Mouse (Mus musculus): ENCODE data around the gene Vps52.

Gene Vps52

GRCm38 (mm10) chr17:33919351-33920281 is 36.0 kb upstream of the Vps52 start:
- in situ Hi-C loops (cut with MboI, MseI) = loop anchor here (25.0 kb wide), 1 partner anchor 693 kb away; the partner anchor contains the start of genes Agpat1, Egfl8 and Rnf5

- in situ Hi-C loops (cut with MboI, MseI) = loop anchor here (25.0 kb wide), 1 partner anchor 692 kb away; the partner anchor contains the start of genes Agpat1, Egfl8 and Rnf5
Observed at GRCm38 (mm10) chr17:33920282-33921097, 35.1 kb upstream of the Vps52 start.

- in situ Hi-C loops (cut with MboI, MseI) = loop anchor here (25.0 kb wide), 1 partner anchor 691 kb away; the partner anchor contains the start of genes Agpat1, Egfl8 and Rnf5
Observed at GRCm38 (mm10) chr17:33921361-33921760, 34.3 kb upstream of the Vps52 start.

- in situ Hi-C loops (cut with MboI, MseI) = loop anchor here (25.0 kb wide), 1 partner anchor 688 kb away; the partner anchor contains the start of genes Agpat1, Egfl8 and Rnf5
Observed at GRCm38 (mm10) chr17:33924577-33925283, 30.9 kb upstream of the Vps52 start.

GRCm38 (mm10) chr17:33925406-33926116 is 30.1 kb upstream of the Vps52 start:
- in situ Hi-C loops (cut with MboI, MseI) = no loop called here

- in situ Hi-C loops (cut with MboI, MseI) = no loop called here
Observed at GRCm38 (mm10) chr17:33926207-33926932, 29.2 kb upstream of the Vps52 start.

GRCm38 (mm10) chr17:33928251-33928947 is 27.2 kb upstream of the Vps52 start:
- in situ Hi-C loops (cut with MboI, MseI) = no loop called here

GRCm38 (mm10) chr17:33929371-33930279 is 26.0 kb upstream of the Vps52 start, which contains the start of gene Rgl2:
Rgl2 (plus strand) TSS chr17:33929543.
- in situ Hi-C loops (cut with MboI, MseI) = loop anchor here (5.0 to 10.0 kb wide), 2 partner anchors 37 to 975 kb away; partner anchors contain the start of gene Kifc1

GRCm38 (mm10) chr17:33930280-33931158 is 25.1 kb upstream of the Vps52 start:
- in situ Hi-C loops (cut with MboI, MseI) = loop anchor here (5.0 to 10.0 kb wide), 2 partner anchors 38 to 974 kb away; partner anchors contain the start of gene Kifc1

- in situ Hi-C loops (cut with MboI, MseI) = loop anchor here (5.0 to 10.0 kb wide), 2 partner anchors 39 to 973 kb away; partner anchors contain the start of gene Kifc1
Observed at GRCm38 (mm10) chr17:33931159-33931866, 24.3 kb upstream of the Vps52 start.

GRCm38 (mm10) chr17:33931947-33932346 is 23.7 kb upstream of the Vps52 start:
- in situ Hi-C loops (cut with MboI, MseI) = loop anchor here (5.0 to 10.0 kb wide), 2 partner anchors 40 to 973 kb away; partner anchors contain the start of gene Kifc1

- in situ Hi-C loops (cut with MboI, MseI) = loop anchor here (5.0 to 10.0 kb wide), 2 partner anchors 40 to 972 kb away; partner anchors contain the start of gene Kifc1
Observed at GRCm38 (mm10) chr17:33932448-33932847, 23.2 kb upstream of the Vps52 start.

GRCm38 (mm10) chr17:33932970-33933369 is 22.6 kb upstream of the Vps52 start:
- in situ Hi-C loops (cut with MboI, MseI) = loop anchor here (5.0 to 10.0 kb wide), 2 partner anchors 41 to 972 kb away; partner anchors contain the start of gene Kifc1

GRCm38 (mm10) chr17:33935422-33936055 is 20.1 kb upstream of the Vps52 start:
- in situ Hi-C loops (cut with MboI, MseI) = loop anchor here (10.0 kb wide), 1 partner anchor 969 kb away; no protein-coding TSS in a partner anchor

GRCm38 (mm10) chr17:33936993-33937392 is 18.6 kb upstream of the Vps52 start:
- in situ Hi-C loops (cut with MboI, MseI) = loop anchor here (10.0 kb wide), 1 partner anchor 968 kb away; no protein-coding TSS in a partner anchor

Measured in regulatory T cell (primary cell).